Mouse (Mus musculus): Measurements from ENCODE around the gene Serpina1c.
"Not testable (repeated sequence)": the region's sequence is repeated elsewhere in the genome, so short reads cannot be mapped to it uniquely, and the experiment has no call there.

The Serpina1c gene

GRCm38 (mm10) chr12:103904837-103905340 lies at the start of gene Serpina1c:
Gene Serpina1c (minus strand): TSS chr12:103904887.
- not testable (repeated sequence) for DNase-seq (ENCODE audit: low read depth, low spot score)

GRCm38 (mm10) chr12:103952972-103953371 lies 48.3 kb upstream of the Serpina1c start:
- DNase-seq (ENCODE audit: low read depth, low spot score) = not testable (repeated sequence)

- no peak for DNase-seq (ENCODE audit: low read depth, low spot score)
Measured at GRCm38 (mm10) chr12:103946243-103946642, 41.6 kb upstream of the Serpina1c start.

- not testable (repeated sequence) for DNase-seq (ENCODE audit: low read depth, low spot score)
Measured at GRCm38 (mm10) chr12:103909181-103909580, 4.5 kb upstream of the Serpina1c start.

- not testable (repeated sequence) for DNase-seq (ENCODE audit: low read depth, low spot score)
Measured at GRCm38 (mm10) chr12:103907746-103908145, 3.1 kb upstream of the Serpina1c start.

GRCm38 (mm10) chr12:103901929-103902328 lies 2.8 kb downstream of the Serpina1c start:
- DNase-seq (ENCODE audit: low read depth, low spot score) = not testable (repeated sequence)

GRCm38 (mm10) chr12:103866873-103867272 lies 37.8 kb downstream of the Serpina1c start:
- DNase-seq (ENCODE audit: low read depth, low spot score) = not testable (repeated sequence)

GRCm38 (mm10) chr12:103863101-103863974 lies 41.3 kb downstream of the Serpina1c start, which contains the start of gene Serpina1a:
Gene Serpina1a (minus strand): TSS chr12:103863562.
- DNase-seq (ENCODE audit: low read depth, low spot score) = not testable (repeated sequence)

- no peak for DNase-seq (ENCODE audit: low read depth, low spot score)
Measured at GRCm38 (mm10) chr12:103860976-103861375, 43.7 kb downstream of the Serpina1c start.

GRCm38 (mm10) chr12:103860571-103860970 lies 44.1 kb downstream of the Serpina1c start:
- not testable (repeated sequence) for DNase-seq (ENCODE audit: low read depth, low spot score)

GRCm38 (mm10) chr12:103859584-103859983 lies 45.1 kb downstream of the Serpina1c start:
- not testable (repeated sequence) for DNase-seq (ENCODE audit: low read depth, low spot score)

- not testable (repeated sequence) for DNase-seq (ENCODE audit: low read depth, low spot score)
Measured at GRCm38 (mm10) chr12:103853032-103853431, 51.7 kb downstream of the Serpina1c start.
